Mouse (Mus musculus): ENCODE data around the gene Pold3. TPM values are rescaled to one million over a fixed set of nuclear protein-coding genes. Genes with fewer than 3 reads are reported as not detected.
A peak's percentile ranks its signal among the peaks of the same experiment; 100 is the strongest.

Gene Pold3
- polyA plus RNA-seq, 1 experiment from 2014 or later: 94.5 TPM

DNA sequence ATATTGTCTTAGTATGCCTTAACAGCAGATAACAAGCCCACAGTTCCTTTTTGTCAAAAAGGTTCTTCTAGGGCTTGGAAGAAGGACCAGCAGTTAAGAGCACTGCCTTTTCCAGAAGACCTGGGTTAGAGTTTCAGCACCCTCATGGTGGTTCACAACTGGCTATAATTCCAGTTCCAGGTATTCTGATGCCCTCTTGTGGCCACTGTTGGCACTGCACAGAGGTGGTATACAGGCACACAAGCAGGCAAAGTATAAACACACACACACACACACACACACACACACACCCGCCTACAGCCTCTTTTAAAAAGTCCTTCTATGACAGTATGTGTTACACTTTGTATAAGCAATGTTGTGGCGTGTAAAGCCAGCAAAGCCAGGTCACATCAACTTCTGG is 2.8 kb upstream of the Pold3 start:
- no peak overlapping the region for H3K27ac ChIP-seq (ENCODE audit: low read depth, low read length)
- no peak overlapping the region for H3K9ac ChIP-seq (ENCODE audit: low read depth, low read length)
- 83% methylated on average over 2 of the region's 2 CpGs for WGBS
- H3K4me2 ChIP-seq: no peak overlapping the region
- DNase-seq (ENCODE audit: low spot score) (no peak), ATAC-seq (replicated peaks; ENCODE audit: low FRiP score) (no peak)
- H3K4me3 ChIP-seq (ENCODE audit: low read depth, low read length): no peak overlapping the region
- peaks cover 9% of the 10 kb centered on the region for H3K4me1 ChIP-seq (replicated peaks; ENCODE audit: control insufficient read depth, insufficient read depth, low read length)
- no peaks in the 10 kb centered on the region for H3K27me3 ChIP-seq (replicated peaks; ENCODE audit: control insufficient read depth, insufficient read depth, low read length)
- H3K9me3 ChIP-seq (ENCODE audit: control insufficient read depth, low read length): no peaks in the 10 kb centered on the region
- H3K36me3 ChIP-seq (ENCODE audit: control insufficient read depth, insufficient read depth, low read length): no peaks in the 10 kb centered on the region

DNA sequence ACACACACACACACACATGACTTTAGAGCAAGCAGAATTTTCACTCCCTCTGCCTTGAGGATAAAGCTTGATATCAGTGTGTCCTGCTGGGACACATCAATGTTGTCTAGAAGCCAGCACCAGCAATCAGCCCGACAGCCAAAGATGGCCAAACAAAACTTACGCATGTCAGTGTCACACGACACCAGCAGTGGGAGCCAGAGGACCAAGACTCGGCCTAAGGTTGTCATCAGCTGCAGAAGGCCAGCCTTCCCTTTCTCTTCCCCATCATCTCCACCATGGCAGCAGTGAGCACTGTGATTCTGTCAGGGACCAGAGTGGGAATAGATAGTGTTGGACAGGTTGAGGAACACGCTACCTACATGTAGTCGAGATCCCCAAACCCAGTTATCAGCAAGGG is 2.1 kb upstream of the Pold3 start:
- ATAC-seq (replicated peaks; ENCODE audit: low FRiP score): no peak
- no peaks in the 10 kb centered on the region for H3K9me3 ChIP-seq (ENCODE audit: control insufficient read depth, low read length)
- no peak for DNase-seq (ENCODE audit: low spot score)
- H3K27ac ChIP-seq (ENCODE audit: low read depth, low read length): no peak overlapping the region
- H3K4me3 ChIP-seq (ENCODE audit: low read depth, low read length): no peak overlapping the region
- no peak overlapping the region for H3K9ac ChIP-seq (ENCODE audit: low read depth, low read length)
- 51% methylated on average over 6 of the region's 6 CpGs for WGBS
- no peaks in the 10 kb centered on the region for H3K27me3 ChIP-seq (replicated peaks; ENCODE audit: control insufficient read depth, insufficient read depth, low read length)
- no peak overlapping the region for H3K4me2 ChIP-seq
- H3K36me3 ChIP-seq (ENCODE audit: control insufficient read depth, insufficient read depth, low read length): peaks cover 6% of the 10 kb centered on the region
- H3K4me1 ChIP-seq (replicated peaks; ENCODE audit: control insufficient read depth, insufficient read depth, low read length): peaks cover 9% of the 10 kb centered on the region

DNA sequence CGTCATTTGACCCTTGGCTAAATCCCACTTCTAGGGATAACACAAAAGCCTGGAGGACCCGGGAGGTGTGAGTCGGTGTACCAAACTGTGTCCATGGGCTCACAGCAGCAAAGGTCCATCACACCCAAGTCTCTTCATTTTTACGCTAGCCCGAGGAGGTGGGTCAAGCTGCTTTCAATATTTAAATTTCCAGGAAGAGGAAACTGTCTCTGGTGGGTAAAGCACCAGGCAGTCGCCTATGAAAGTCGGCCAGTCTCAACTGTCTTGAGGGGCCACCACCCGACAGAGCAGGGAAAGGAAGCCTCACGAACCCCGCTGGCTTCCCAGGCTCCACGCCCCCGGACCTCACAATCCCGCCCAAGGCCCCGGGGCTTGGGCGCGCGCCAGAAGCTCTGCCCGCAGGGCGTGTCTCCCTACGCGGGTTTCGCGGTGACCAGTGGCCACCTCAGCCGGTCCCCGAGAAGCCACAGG is 539 bp downstream of the Pold3 start:
- no peaks in the 10 kb centered on the region for H3K9me3 ChIP-seq (ENCODE audit: control insufficient read depth, low read length)

DNA sequence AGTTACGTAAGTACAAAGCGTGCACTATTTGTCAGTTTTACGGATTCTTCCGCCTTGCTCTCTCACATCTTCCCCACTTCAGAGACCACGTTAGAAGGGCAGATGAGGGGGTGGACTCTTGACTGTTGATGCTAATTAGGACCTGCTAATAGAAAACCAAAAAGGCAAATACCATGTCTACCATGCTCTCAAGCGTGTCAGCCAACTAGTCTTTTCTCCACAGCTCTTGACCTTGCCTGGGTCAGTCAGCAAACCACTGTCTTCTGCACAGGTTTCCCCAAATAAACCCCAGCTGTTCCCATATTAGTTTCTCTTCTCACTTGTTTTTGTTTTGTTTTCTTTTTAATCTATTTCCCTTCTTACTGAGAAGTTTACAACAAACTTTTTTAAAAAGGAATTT is 7.1 kb downstream of the Pold3 start:
- H3K27ac ChIP-seq (ENCODE audit: low read depth, low read length): no peak overlapping the region
- H3K4me3 ChIP-seq (ENCODE audit: low read depth, low read length): no peak overlapping the region
- H3K4me1 ChIP-seq (replicated peaks; ENCODE audit: control insufficient read depth, insufficient read depth, low read length): no peaks in the 10 kb centered on the region
- no peak overlapping the region for H3K9ac ChIP-seq (ENCODE audit: low read depth, low read length)
- H3K27me3 ChIP-seq (replicated peaks; ENCODE audit: control insufficient read depth, insufficient read depth, low read length): no peaks in the 10 kb centered on the region
- 93% methylated on average over 6 of the region's 6 CpGs for WGBS
- no peaks in the 10 kb centered on the region for H3K9me3 ChIP-seq (ENCODE audit: control insufficient read depth, low read length)
- no peak for DNase-seq (ENCODE audit: low spot score)
- peaks cover 31% of the 10 kb centered on the region for H3K36me3 ChIP-seq (ENCODE audit: control insufficient read depth, insufficient read depth, low read length)
- no peak for ATAC-seq (replicated peaks; ENCODE audit: low FRiP score)
- H3K4me2 ChIP-seq: no peak overlapping the region

More for the DNA sequence above, 539 bp downstream of the Pold3 start:
- 2% methylated on average over 25 of the region's 25 CpGs for WGBS
- DNase-seq (ENCODE audit: low spot score) (no peak), ATAC-seq (replicated peaks; ENCODE audit: low FRiP score) (peak; percentile 73)
- peaks cover 14% of the 10 kb centered on the region for H3K36me3 ChIP-seq (ENCODE audit: control insufficient read depth, insufficient read depth, low read length)
- H3K4me3 ChIP-seq (ENCODE audit: low read depth, low read length): peak overlapping the region; percentile 96
- H3K9ac ChIP-seq (ENCODE audit: low read depth, low read length): peak overlapping the region; percentile 99
- H3K27ac ChIP-seq (ENCODE audit: low read depth, low read length): peak overlapping the region; percentile 96
- H3K27me3 ChIP-seq (replicated peaks; ENCODE audit: control insufficient read depth, insufficient read depth, low read length): no peaks in the 10 kb centered on the region
- H3K4me2 ChIP-seq: peak overlapping the region; percentile 75
- H3K4me1 ChIP-seq (replicated peaks; ENCODE audit: control insufficient read depth, insufficient read depth, low read length): peaks cover 9% of the 10 kb centered on the region

DNA sequence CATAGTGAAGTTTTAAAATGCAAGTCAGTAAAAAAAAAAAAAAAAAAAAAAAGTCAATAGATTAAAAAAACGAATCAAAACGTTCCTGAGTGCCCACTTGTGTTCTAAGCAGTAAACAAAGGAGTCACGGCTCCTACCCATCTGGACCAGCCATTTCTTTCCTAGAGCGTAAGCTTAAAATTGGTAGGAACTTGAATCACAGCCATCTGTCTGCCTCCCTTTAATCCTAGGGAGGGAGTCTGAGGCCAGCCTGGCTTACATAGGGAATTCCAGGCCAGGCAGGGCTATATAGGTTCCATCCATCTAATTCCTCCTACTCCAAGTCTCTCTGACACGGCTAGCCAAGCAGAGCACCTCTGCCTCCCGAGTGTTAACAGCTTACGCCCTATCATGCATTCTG is 7.5 kb downstream of the Pold3 start:
- WGBS: 85% methylated on average over 7 of the region's 7 CpGs
- Histone ChIP-seq H3K4me2 (no peak overlapping the region), H3K27me3 (replicated peaks; ENCODE audit: control insufficient read depth, insufficient read depth, low read length) (no peaks in the 10 kb centered on the region), H3K4me3 (ENCODE audit: low read depth, low read length) (no peak overlapping the region), H3K9ac (ENCODE audit: low read depth, low read length) (no peak overlapping the region), H3K4me1 (replicated peaks; ENCODE audit: control insufficient read depth, insufficient read depth, low read length) (no peaks in the 10 kb centered on the region), H3K9me3 (ENCODE audit: control insufficient read depth, low read length) (no peaks in the 10 kb centered on the region), H3K36me3 (ENCODE audit: control insufficient read depth, insufficient read depth, low read length) (peaks cover 33% of the 10 kb centered on the region), H3K27ac (ENCODE audit: low read depth, low read length) (no peak overlapping the region)
- DNase-seq (ENCODE audit: low spot score) (no peak), ATAC-seq (replicated peaks; ENCODE audit: low FRiP score) (no peak)

DNA sequence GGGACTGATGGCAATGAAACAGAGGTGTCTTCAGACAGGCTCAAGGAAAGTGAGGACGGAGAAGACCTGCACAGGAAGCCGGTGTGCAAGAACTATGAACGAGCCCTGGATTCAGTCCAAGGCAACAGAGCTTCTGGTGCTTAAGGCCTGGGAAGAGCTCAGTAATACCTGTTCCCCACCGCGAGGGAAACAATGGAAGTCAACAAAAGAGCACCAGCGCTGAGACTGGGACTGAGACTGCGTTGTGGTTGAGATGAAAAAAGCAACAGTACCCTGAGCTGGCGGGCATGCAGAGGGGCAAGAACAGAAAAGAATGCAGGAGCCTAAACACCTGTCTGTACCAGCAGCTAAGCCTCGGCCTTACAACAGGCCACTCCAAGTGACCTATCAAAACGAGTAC is 9.9 kb downstream of the Pold3 start:
- no peaks in the 10 kb centered on the region for H3K27me3 ChIP-seq (replicated peaks; ENCODE audit: control insufficient read depth, insufficient read depth, low read length)
- H3K4me1 ChIP-seq (replicated peaks; ENCODE audit: control insufficient read depth, insufficient read depth, low read length): no peaks in the 10 kb centered on the region
- no peak overlapping the region for H3K4me2 ChIP-seq
- H3K9me3 ChIP-seq (ENCODE audit: control insufficient read depth, low read length): no peaks in the 10 kb centered on the region
- 84% methylated on average over 10 of the region's 10 CpGs for WGBS
- H3K9ac ChIP-seq (ENCODE audit: low read depth, low read length): no peak overlapping the region
- no peak overlapping the region for H3K27ac ChIP-seq (ENCODE audit: low read depth, low read length)
- peaks cover 31% of the 10 kb centered on the region for H3K36me3 ChIP-seq (ENCODE audit: control insufficient read depth, insufficient read depth, low read length)
- no peak for ATAC-seq (replicated peaks; ENCODE audit: low FRiP score)
- no peak overlapping the region for H3K4me3 ChIP-seq (ENCODE audit: low read depth, low read length)
- no peak for DNase-seq (ENCODE audit: low spot score)

DNA sequence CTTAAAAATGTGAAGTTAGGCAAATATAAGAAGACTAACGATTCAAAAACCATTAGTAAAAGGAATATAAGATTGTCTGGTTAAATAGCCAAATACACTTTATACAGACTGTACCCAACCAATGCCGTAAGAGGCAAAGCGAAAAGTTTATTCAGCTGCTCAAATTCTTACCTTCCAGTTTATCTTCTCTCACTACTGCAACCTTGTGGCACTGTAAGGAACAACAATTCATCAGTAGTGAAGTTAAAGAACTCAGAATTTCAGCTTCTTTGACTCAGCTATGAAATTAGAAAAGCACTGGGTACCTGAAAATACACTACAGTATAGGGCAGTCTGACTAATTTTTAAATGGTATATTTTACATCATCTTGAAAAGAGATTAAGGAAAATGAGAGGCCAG is 13.0 kb downstream of the Pold3 start:
- H3K4me1 ChIP-seq (replicated peaks; ENCODE audit: control insufficient read depth, insufficient read depth, low read length): no peaks in the 10 kb centered on the region
- 77% methylated on average over 3 of the region's 3 CpGs for WGBS
- H3K4me3 ChIP-seq (ENCODE audit: low read depth, low read length): no peak overlapping the region
- no peak overlapping the region for H3K9ac ChIP-seq (ENCODE audit: low read depth, low read length)
- ATAC-seq (replicated peaks; ENCODE audit: low FRiP score) (no peak), DNase-seq (ENCODE audit: low spot score) (no peak)
- H3K27me3 ChIP-seq (replicated peaks; ENCODE audit: control insufficient read depth, insufficient read depth, low read length): no peaks in the 10 kb centered on the region
- no peak overlapping the region for H3K4me2 ChIP-seq
- peaks cover 42% of the 10 kb centered on the region for H3K36me3 ChIP-seq (ENCODE audit: control insufficient read depth, insufficient read depth, low read length)
- no peak overlapping the region for H3K27ac ChIP-seq (ENCODE audit: low read depth, low read length)
- H3K9me3 ChIP-seq (ENCODE audit: control insufficient read depth, low read length): no peaks in the 10 kb centered on the region

DNA sequence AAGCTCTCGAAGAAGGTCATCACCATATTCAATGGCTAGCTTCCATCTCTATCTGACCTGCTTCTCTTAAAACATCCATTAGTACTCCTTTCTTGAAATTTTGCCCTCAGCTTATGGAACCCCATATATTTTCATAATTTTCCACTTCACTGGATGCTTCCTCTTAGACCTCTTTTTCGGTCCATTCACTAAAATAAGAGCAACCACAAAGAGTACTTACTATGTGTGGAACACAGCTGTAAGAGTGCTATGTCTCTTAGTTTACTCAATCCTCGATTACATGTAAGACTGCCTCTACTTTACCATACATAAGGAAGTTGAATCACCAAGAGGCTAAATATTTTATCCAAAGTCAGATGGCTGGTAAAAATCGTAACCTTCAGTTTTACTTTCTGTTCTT is 16.7 kb downstream of the Pold3 start:
- WGBS: 93% methylated on average over 4 of the region's 4 CpGs
- no peaks in the 10 kb centered on the region for H3K9me3 ChIP-seq (ENCODE audit: control insufficient read depth, low read length)
- no peak overlapping the region for H3K4me2 ChIP-seq
- H3K9ac ChIP-seq (ENCODE audit: low read depth, low read length): no peak overlapping the region
- no peak overlapping the region for H3K27ac ChIP-seq (ENCODE audit: low read depth, low read length)
- H3K27me3 ChIP-seq (replicated peaks; ENCODE audit: control insufficient read depth, insufficient read depth, low read length): no peaks in the 10 kb centered on the region
- ATAC-seq (replicated peaks; ENCODE audit: low FRiP score) (no peak), DNase-seq (ENCODE audit: low spot score) (no peak)
- H3K36me3 ChIP-seq (ENCODE audit: control insufficient read depth, insufficient read depth, low read length): peaks cover 48% of the 10 kb centered on the region
- H3K4me3 ChIP-seq (ENCODE audit: low read depth, low read length): no peak overlapping the region
- no peaks in the 10 kb centered on the region for H3K4me1 ChIP-seq (replicated peaks; ENCODE audit: control insufficient read depth, insufficient read depth, low read length)

DNA sequence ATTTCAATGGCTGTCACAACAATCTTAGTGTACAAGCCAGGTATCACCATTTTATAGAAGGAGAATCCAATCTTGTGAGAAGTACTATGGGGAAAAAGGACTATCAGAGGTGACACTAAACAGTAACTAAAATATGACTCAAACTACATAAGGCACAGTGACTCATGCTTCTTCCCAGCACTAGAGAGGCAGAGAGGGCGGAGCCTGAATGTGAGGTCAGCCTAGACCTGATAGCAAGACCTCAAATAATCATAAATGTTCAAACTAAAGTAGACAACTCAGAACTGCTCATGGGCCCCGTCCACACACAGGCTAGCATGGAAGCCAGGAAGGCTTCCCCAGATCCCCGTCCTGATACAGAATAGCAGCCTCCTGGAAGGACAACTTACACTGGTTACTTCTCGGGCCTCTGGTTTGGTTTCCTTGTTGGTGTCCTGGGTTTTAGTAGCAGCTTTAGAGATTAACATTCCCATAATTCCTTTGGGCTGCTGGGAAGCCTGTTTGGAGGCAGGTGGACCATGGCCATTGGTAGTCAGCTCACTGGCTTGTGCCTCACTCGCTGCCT is 21.3 kb downstream of the Pold3 start:
- H3K27ac ChIP-seq (ENCODE audit: low read depth, low read length): no peak overlapping the region
- no peak overlapping the region for H3K4me3 ChIP-seq (ENCODE audit: low read depth, low read length)
- H3K27me3 ChIP-seq (replicated peaks; ENCODE audit: control insufficient read depth, insufficient read depth, low read length): no peaks in the 10 kb centered on the region
- no peaks in the 10 kb centered on the region for H3K4me1 ChIP-seq (replicated peaks; ENCODE audit: control insufficient read depth, insufficient read depth, low read length)
- H3K36me3 ChIP-seq (ENCODE audit: control insufficient read depth, insufficient read depth, low read length): peaks cover 52% of the 10 kb centered on the region
- no peak for DNase-seq (ENCODE audit: low spot score)
- no peak overlapping the region for H3K9ac ChIP-seq (ENCODE audit: low read depth, low read length)
- no peak overlapping the region for H3K4me2 ChIP-seq
- no peaks in the 10 kb centered on the region for H3K9me3 ChIP-seq (ENCODE audit: control insufficient read depth, low read length)
- WGBS: 79% methylated on average over 5 of the region's 5 CpGs
- 0 out of 2 replicates have a peak, but pooled peaks have one; percentile 47 for ATAC-seq (replicated peaks; ENCODE audit: low FRiP score)

Data from liver, embryonic 11.5 days (tissue).